Mouse (Mus musculus) olfactory bulb, adult 2 months (tissue): Measurements from ENCODE around the gene Cd2bp2.

Experiments
- CTCF ChIP-seq: fragments of 200-500 bp; IDR thresholded peaks from 2 replicates; pipeline ENCODE4 v1.5.1; 2012; ENCODE audit warnings: low read depth, mild to moderate bottlenecking, low read length, moderate library complexity; ENCODE audit not compliant: insufficient read depth
- POLR2A ChIP-seq: fragments of 200-500 bp; IDR thresholded peaks from 2 replicates; pipeline ENCODE4 v1.6.1; 2012; ENCODE audit warnings: mild to moderate bottlenecking, low read depth, low read length, moderate library complexity; ENCODE audit not compliant: insufficient read depth

DNA sequence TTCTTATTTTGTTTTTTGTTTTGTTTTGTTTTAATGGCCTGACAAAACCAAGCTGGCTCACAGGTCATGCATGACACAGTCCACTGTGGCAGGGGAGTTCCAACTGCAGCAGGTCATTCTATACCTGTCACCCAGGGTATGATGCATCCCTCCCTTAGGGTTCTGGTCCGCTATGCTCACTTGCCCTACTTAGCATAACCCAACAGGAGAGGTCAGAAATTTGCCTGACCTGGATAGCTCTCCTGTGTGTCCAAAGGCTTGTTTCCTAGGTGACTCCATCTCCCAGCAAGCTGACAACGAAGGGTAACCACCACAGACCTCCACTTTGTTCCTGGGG lies 49.6 kb downstream of the Cd2bp2 start:
- no peak for TF ChIP-seq POLR2A
- no peak for TF ChIP-seq CTCF
